Mouse (Mus musculus): Measurements from ENCODE around the gene Coq10a.

- TF ChIP-seq MAX (IDR thresholded peaks at IDR 0.05; ENCODE audit: low read depth) (no peak), REST (IDR thresholded peaks at IDR 0.05; ENCODE audit: insufficient read depth, insufficient read length) (no peak), MYOD1 (IDR thresholded peaks at IDR 0.05; ENCODE audit: control insufficient read depth in 1 of 3, insufficient read length in 2 of 3, low read depth in 2 of 3) (no peak), E2F4 (IDR thresholded peaks at IDR 0.05; ENCODE audit: insufficient read depth) (no peak), POLR2AphosphoS2 (IDR thresholded peaks at IDR 0.05; ENCODE audit: insufficient read length, low read depth) (no peak)
Measured at GRCm38 (mm10) chr10:128362568-128362967, 6.2 kb downstream of the Coq10a start.
